Mouse (Mus musculus) CD4-positive, CD25-positive, alpha-beta regulatory T cell (primary cell): ENCODE results near the gene Gkn3. TPM values are rescaled to one million over a fixed set of nuclear protein-coding genes. Genes with fewer than 3 reads are reported as not detected.

Experiments used
- polyA plus RNA-seq: library from polyadenylated mRNA; unstranded; fragments of 100-300 nt; shearing (Covaris generic); gene quantifications from one replicate; pipeline ENCODE4 v1.2.1, GENCODE M21; 2017

Gene Gkn3
- not detected for polyA plus RNA-seq

GRCm38 (mm10) chr6:87388877-87389276 lies at the start of gene Gkn3:
Gene Gkn3 (minus strand): TSS chr6:87388935.

GRCm38 (mm10) chr6:87428487-87429044 lies 39.8 kb upstream of the Gkn3 start, which contains the start of gene Bmp10:
Gene Bmp10 (plus strand): TSS chr6:87428994.

GRCm38 (mm10) chr6:87373057-87373456 lies 15.7 kb downstream of the Gkn3 start, which contains the start of gene Gkn2:
Gene Gkn2 (plus strand): TSS chr6:87373357.

GRCm38 (mm10) chr6:87350829-87351228 lies 37.9 kb downstream of the Gkn3 start, which contains the start of gene Gkn1:
Gene Gkn1 (minus strand): TSS chr6:87350942.

DNA sequence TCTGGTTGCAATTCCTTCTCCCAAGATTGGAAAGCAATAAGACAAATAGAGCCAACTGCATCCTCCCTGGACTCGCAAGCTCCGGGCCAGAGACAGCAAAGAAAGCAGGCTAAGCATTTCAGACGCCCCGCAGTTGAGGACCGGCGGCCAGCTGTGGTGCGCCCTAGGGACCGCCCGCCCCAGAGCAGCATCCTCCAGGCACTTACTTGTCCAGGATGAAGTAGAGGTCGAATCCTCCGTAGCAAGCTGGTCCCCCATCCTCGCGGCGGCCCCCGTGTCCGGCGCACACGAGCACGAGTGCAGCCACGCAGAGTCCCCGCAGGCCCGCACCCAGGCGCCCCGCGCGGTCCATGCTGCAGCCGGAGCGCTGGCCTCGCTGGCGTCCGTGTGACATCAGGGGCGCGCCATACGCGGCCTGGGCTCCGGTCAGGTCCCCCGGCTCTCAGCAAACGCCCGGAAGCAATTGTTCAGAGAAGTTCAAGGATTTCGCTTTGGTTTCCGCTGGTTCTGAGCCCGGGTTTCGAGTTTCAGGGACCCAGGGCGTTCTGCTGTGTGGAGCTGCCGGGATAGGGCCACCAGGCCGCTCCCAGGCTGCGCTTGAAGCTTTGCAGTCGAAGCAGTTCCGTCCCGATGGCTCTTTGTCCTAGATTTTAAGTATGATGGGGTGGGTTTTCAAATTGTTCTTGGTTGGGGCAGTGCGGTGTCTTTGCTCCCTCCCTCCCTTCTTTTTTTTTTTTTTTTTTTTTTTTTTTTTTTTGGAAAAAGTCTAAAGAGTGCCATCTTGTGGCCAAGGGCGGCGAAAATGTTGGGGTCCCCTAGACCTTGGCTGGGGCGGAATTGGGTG lies 53.4 kb downstream of the Gkn3 start, which contains the start of gene Antxr1:
Gene Antxr1, minus strand, starts transcription at position 731 of the 844 bp plus-strand sequence.

Other genes with a start within 250 kb of the Gkn3 start
- 0.17 TPM for gene Antxr1, start 53.1 kb downstream of the Gkn3 start, polyA plus RNA-seq
- gene Gkn1, start 38.0 kb downstream of the Gkn3 start, polyA plus RNA-seq, result not detected
- not detected for gene Gkn2, start 15.6 kb downstream of the Gkn3 start, polyA plus RNA-seq
- gene Bmp10, start 40.1 kb upstream of the Gkn3 start, polyA plus RNA-seq, result not detected
- 162 TPM for gene Arhgap25, start 144.3 kb upstream of the Gkn3 start, polyA plus RNA-seq
- gene Prokr1, start 201.8 kb upstream of the Gkn3 start, polyA plus RNA-seq, result 0.11 TPM